In genomic region chr5:123140694-123141554, GRCm38 (mm10) we compare ENCODE assay signal across 8 mouse cellular contexts. TPM values are rescaled to one million over a fixed set of nuclear protein-coding genes. Genes with fewer than 3 reads are reported as not detected.
DNase-seq lines count a peak whose midpoint lies in the region; ATAC-seq and TF ChIP-seq lines count a peak whose summit lies in the region.

No protein-coding gene starts in this region.

- H3K36me3 ChIP-seq in heart, embryonic 14.5 days (ENCODE audit: control insufficient read depth, insufficient read depth, low read length), result peaks cover 19% of the 10 kb centered on the region
- H3K36me3 ChIP-seq in liver, embryonic 11.5 days (ENCODE audit: control insufficient read depth, insufficient read depth, low read length), result no peaks in the 10 kb centered on the region
- H3K36me3 ChIP-seq in myocyte (ENCODE audit: control insufficient read depth, insufficient read depth), result peaks cover 3% of the 10 kb centered on the region

- H3K79me2 ChIP-seq in myocyte (ENCODE audit: control insufficient read depth, insufficient read depth), result peaks cover 35% of the 10 kb centered on the region

- peak overlapping the region; percentile 93 for H3K4me3 ChIP-seq in heart, embryonic 14.5 days (ENCODE audit: control insufficient read depth in 1 of 2, insufficient read depth in 1 of 2, low read depth in 1 of 2, low read length in 2 of 2)
- H3K4me3 ChIP-seq in liver, embryonic 11.5 days (ENCODE audit: low read depth, low read length), result peak overlapping the region; percentile 97
- peak overlapping the region; percentile 75 for H3K4me3 ChIP-seq in myocyte

- no peaks in the 10 kb centered on the region for H3K27me3 ChIP-seq in heart, embryonic 14.5 days (ENCODE audit: control insufficient read depth, insufficient read depth, low read length)
- no peaks in the 10 kb centered on the region for H3K27me3 ChIP-seq in liver, embryonic 11.5 days (replicated peaks; ENCODE audit: control insufficient read depth, insufficient read depth, low read length)
- no peaks in the 10 kb centered on the region for H3K27me3 ChIP-seq in myocyte (ENCODE audit: control insufficient read depth, insufficient read depth, insufficient read length)

- H3K27ac ChIP-seq in heart, embryonic 14.5 days (replicated peaks in 1 of 2; ENCODE audit: control insufficient read depth in 1 of 2, insufficient read depth in 1 of 2, low read depth in 2 of 2, low read length in 2 of 2), result peak overlapping the region; percentile 99 to 100
- peak overlapping the region; percentile 100 for H3K27ac ChIP-seq in liver, embryonic 11.5 days (ENCODE audit: low read depth, low read length)

- peak overlapping the region; percentile 98 for H3ac ChIP-seq in myocyte (ENCODE audit: control insufficient read depth, insufficient read length)

- H3K4me2 ChIP-seq in heart, embryonic 14.5 days (ENCODE audit: low read length), result peak overlapping the region; percentile 95
- peak overlapping the region; percentile 100 for H3K4me2 ChIP-seq in liver, embryonic 11.5 days
- peak overlapping the region; percentile 97 for H3K4me2 ChIP-seq in myocyte (ENCODE audit: low read depth)

- ATAC-seq in heart, embryonic 14.5 days (ENCODE audit: insufficient number of reproducible peaks, insufficient read depth, low FRiP score, low read depth), result peak; percentile 7; the same call in 1 of the 2 replicates
- peak; percentile 44 for ATAC-seq in liver, embryonic 11.5 days (replicated peaks; ENCODE audit: low FRiP score)

- WGBS in heart, embryonic 14.5 days, result under 1% methylated on average over 31 of the region's 31 CpGs
- under 1% methylated on average over 31 of the region's 31 CpGs for WGBS in liver, embryonic 11.5 days

- peak overlapping the region; percentile 100 for H3K9ac ChIP-seq in heart, embryonic 14.5 days (ENCODE audit: low read length)
- H3K9ac ChIP-seq in liver, embryonic 11.5 days (ENCODE audit: low read depth, low read length), result peak overlapping the region; percentile 98

- DNase-seq in CD8-positive naive resting alpha-beta T cell, adult 2 months (ENCODE audit: low read depth in 2 of 2, low spot score in 2 of 2), result peak; percentile 61 to 72
- DNase-seq in c-Kit-negative CD71-positive TER-119-positive erythroid progenitor cells, embryonic 14.5 days (ENCODE audit: low read depth, low spot score), result peak; percentile 90
- DNase-seq in fibroblast of lung, adult 2 months (ENCODE audit: low read depth), result peak; percentile 89
- peak; percentile 95 for DNase-seq in kidney, postnatal 10 days
- peak; percentile 91 for DNase-seq in liver, embryonic 11.5 days (ENCODE audit: low spot score)
- peak; percentile 89 to 93 for DNase-seq in spleen, postnatal 4 days (ENCODE audit: low spot score in 2 of 2)

- TF ChIP-seq POLR2A in myocyte (IDR thresholded peaks at IDR 0.05; ENCODE audit: insufficient read length, low read depth), result peak; percentile 64

- H3K4me1 ChIP-seq in heart, embryonic 14.5 days (ENCODE audit: control insufficient read depth in 2 of 2, insufficient read depth in 2 of 2, low read length in 2 of 2), result peaks cover 38 to 56% of the 10 kb centered on the region in 2 experiments
- peaks cover 53% of the 10 kb centered on the region for H3K4me1 ChIP-seq in liver, embryonic 11.5 days (replicated peaks; ENCODE audit: control insufficient read depth, insufficient read depth, low read length)

- H3K9me3 ChIP-seq in heart, embryonic 14.5 days (ENCODE audit: control insufficient read depth, low read length), result no peaks in the 10 kb centered on the region
- H3K9me3 ChIP-seq in liver, embryonic 11.5 days (ENCODE audit: control insufficient read depth, low read length), result no peaks in the 10 kb centered on the region

TF ChIP-seq in myocyte, 11 proteins besides CTCF, POLR2A, EP300 and RAD21:
- TF ChIP-seq POLR2AphosphoS2 (IDR thresholded peaks at IDR 0.05; ENCODE audit: insufficient read length, low read depth) (peak; percentile 63), SRF (IDR thresholded peaks at IDR 0.05; ENCODE audit: control insufficient read depth, insufficient read length, low read depth) (no peak)

RNA-seq across cellular contexts. Expression of gene Setd1b, which starts 1.1 kb away (rescaled TPM):
- 7.9 and 9.3 TPM in 2 replicates for polyA plus RNA-seq in heart, embryonic 14.5 days (2014; fragmentation: Nextera tagmentation; extraction: Ambion mirVana)
- polyA plus RNA-seq in liver, embryonic 11.5 days (2014; fragmentation: Nextera tagmentation; extraction: Ambion mirVana), result 7.9 and 9.6 TPM in 2 replicates
- 5.4 TPM for polyA plus RNA-seq in myocyte (2012; fragmentation: generic; extraction: Trizol)

RNA-seq across cellular contexts. Expression of gene Rhof, which starts 8.4 kb away (rescaled TPM):
- polyA plus RNA-seq in heart, embryonic 14.5 days (2014; fragmentation: Nextera tagmentation; extraction: Ambion mirVana), result 0.99 and 2.0 TPM in 2 replicates
- polyA plus RNA-seq in liver, embryonic 11.5 days (2014; fragmentation: Nextera tagmentation; extraction: Ambion mirVana), result 4.6 and 4.8 TPM in 2 replicates
- polyA plus RNA-seq in myocyte (2012; fragmentation: generic; extraction: Trizol), result 1.6 TPM

RNA-seq across cellular contexts. Expression of gene Psmd9, which starts 28.3 kb away (rescaled TPM):
- polyA plus RNA-seq in heart, embryonic 14.5 days (2014; fragmentation: Nextera tagmentation; extraction: Ambion mirVana), result 53.0 and 64.3 TPM in 2 replicates
- polyA plus RNA-seq in liver, embryonic 11.5 days (2014; fragmentation: Nextera tagmentation; extraction: Ambion mirVana), result 103 TPM in 2 replicates
- 30.6 TPM for polyA plus RNA-seq in myocyte (2012; fragmentation: generic; extraction: Trizol)

RNA-seq across cellular contexts. Expression of gene Hpd, which starts 41.6 kb away (rescaled TPM):
- not detected in 2 replicates for polyA plus RNA-seq in heart, embryonic 14.5 days (2014; fragmentation: Nextera tagmentation; extraction: Ambion mirVana)
- 2.5 and 3.5 TPM in 2 replicates for polyA plus RNA-seq in liver, embryonic 11.5 days (2014; fragmentation: Nextera tagmentation; extraction: Ambion mirVana)
- not detected for polyA plus RNA-seq in myocyte (2012; fragmentation: generic; extraction: Trizol)

Comparison
In these comparisons a context has a peak if more than half of its experiments do, and no peak if none do; other contexts are left out.
1. Peak in every context shown above with its lines: DNase-seq, ATAC-seq, H3K4me3 ChIP-seq and H3K27ac ChIP-seq.